Comparison of ENCODE assay signal across 33 mouse cellular contexts in genomic region chr11:82901606-82902310, GRCm38 (mm10). TPM values are rescaled to one million over a fixed set of nuclear protein-coding genes. Genes with fewer than 3 reads are reported as not detected.
DNase-seq lines count a peak whose midpoint lies in the region; ATAC-seq lines count a peak whose summit lies in the region.
"Had no signal": no experiment of that assay in that cellular context is flagged by ENCODE, and none has a peak within 500 bp of the region (broad histone marks: within the 10 kb centered on the region; RNA-seq: fewer than 3 reads in every experiment).

No protein-coding gene starts in this region.

- no peaks in the 10 kb centered on the region for H3K9me3 ChIP-seq in midbrain, embryonic 11.5 days (ENCODE audit: control insufficient read depth, low read length)
- H3K9me3 ChIP-seq in midbrain, embryonic 15.5 days: no peaks in the 10 kb centered on the region
- H3K9me3 ChIP-seq: embryonic facial prominence, embryonic 12.5 days; forebrain, embryonic 10.5 days; forebrain, embryonic 15.5 days; G1E; hindbrain, embryonic 12.5 days; limb, embryonic 12.5 days; liver, embryonic 15.5 days; midbrain, embryonic 10.5 days; neural tube, embryonic 13.5 days had no signal

- no peak overlapping the region for H3K27ac ChIP-seq in midbrain, embryonic 11.5 days (ENCODE audit: low read depth, low read length)
- H3K27ac ChIP-seq in midbrain, embryonic 15.5 days: no peak overlapping the region
- H3K27ac ChIP-seq: embryonic facial prominence, embryonic 12.5 days; forebrain, embryonic 10.5 days; forebrain, embryonic 15.5 days; gastrocnemius, adult 2 months; hindbrain, embryonic 12.5 days; limb, embryonic 12.5 days; liver, embryonic 15.5 days; midbrain, embryonic 10.5 days; neural tube, embryonic 13.5 days; stomach, postnatal 0 days had no signal

- H3K4me3 ChIP-seq in midbrain, embryonic 11.5 days (ENCODE audit: low read depth, low read length): no peak overlapping the region
- no peak overlapping the region for H3K4me3 ChIP-seq in midbrain, embryonic 15.5 days
- H3K4me3 ChIP-seq: embryonic facial prominence, embryonic 12.5 days; forebrain, embryonic 10.5 days; forebrain, embryonic 15.5 days; gastrocnemius, adult 2 months; hindbrain, embryonic 12.5 days; limb, embryonic 12.5 days; liver, embryonic 15.5 days; midbrain, embryonic 10.5 days; neural tube, embryonic 13.5 days had no signal

- H3K9ac ChIP-seq in midbrain, embryonic 11.5 days (ENCODE audit: low read length): no peak overlapping the region
- no peak overlapping the region for H3K9ac ChIP-seq in midbrain, embryonic 15.5 days
- H3K9ac ChIP-seq: embryonic facial prominence, embryonic 12.5 days; forebrain, embryonic 15.5 days; hindbrain, embryonic 12.5 days; limb, embryonic 12.5 days; liver, embryonic 15.5 days; lung, embryonic 14.5 days; neural tube, embryonic 13.5 days had no signal

- no peaks in the 10 kb centered on the region for H3K27me3 ChIP-seq in midbrain, embryonic 11.5 days (ENCODE audit: control insufficient read depth, insufficient read depth, low read length)
- H3K27me3 ChIP-seq in midbrain, embryonic 15.5 days (replicated peaks): no peaks in the 10 kb centered on the region
- H3K27me3 ChIP-seq: embryonic facial prominence, embryonic 12.5 days; forebrain, embryonic 15.5 days; hindbrain, embryonic 12.5 days; limb, embryonic 12.5 days; liver, embryonic 15.5 days; neural tube, embryonic 13.5 days had no signal

- no peak overlapping the region for H3K4me2 ChIP-seq in midbrain, embryonic 11.5 days
- no peak overlapping the region for H3K4me2 ChIP-seq in midbrain, embryonic 15.5 days
- H3K4me2 ChIP-seq: embryonic facial prominence, embryonic 12.5 days; forebrain, embryonic 15.5 days; heart, embryonic 11.5 days; hindbrain, embryonic 12.5 days; limb, embryonic 12.5 days; liver, embryonic 15.5 days; lung, embryonic 14.5 days; neural tube, embryonic 13.5 days had no signal

- H3K4me1 ChIP-seq in midbrain, embryonic 11.5 days (ENCODE audit: control insufficient read depth, insufficient read depth, low read length): no peaks in the 10 kb centered on the region
- no peaks in the 10 kb centered on the region for H3K4me1 ChIP-seq in midbrain, embryonic 15.5 days
- H3K4me1 ChIP-seq: embryonic facial prominence, embryonic 12.5 days; forebrain, embryonic 10.5 days; forebrain, embryonic 15.5 days; hindbrain, embryonic 12.5 days; midbrain, embryonic 10.5 days had no signal

- DNase-seq in cerebellum, adult 11 months: peak; percentile 64
- no peak for DNase-seq in cerebellum, postnatal 4 days (ENCODE audit: low spot score in 2 of 2)
- DNase-seq in midbrain, embryonic 11.5 days (ENCODE audit: low spot score, missing footprints): peak; percentile 28
- peak; percentile 46 to 63 for DNase-seq in cerebellum, postnatal 14 days
- DNase-seq in right cerebral cortex, postnatal 36 days (ENCODE audit: low spot score in 2 of 2): no peak
- DNase-seq in kidney, postnatal 10 days: no peak
- DNase-seq: adrenal gland, adult 8-10 months; gastrocnemius, adult 2 months; gastrocnemius, postnatal 36 days; heart, adult 18-20 months; heart, postnatal 36 days; kidney, adult 9 months; kidney, postnatal 14 days; layer of hippocampus, adult 9-11 months; lung, embryonic 14.5 days; spleen, adult 18-20 months; thymus, adult 18-20 months; thymus, postnatal 25 days had no signal

- peaks cover 26% of the 10 kb centered on the region; the same call in 1 of the 2 replicates for H3K36me3 ChIP-seq in midbrain, embryonic 11.5 days (ENCODE audit: control insufficient read depth, insufficient read depth, low read length)
- H3K36me3 ChIP-seq in midbrain, embryonic 15.5 days (replicated peaks): peaks cover 44% of the 10 kb centered on the region

- ATAC-seq in midbrain, embryonic 11.5 days (ENCODE audit: low FRiP score): no peak
- ATAC-seq in midbrain, embryonic 15.5 days (replicated peaks): no peak
- no peak for ATAC-seq in frontal cortex, adult (ENCODE audit: low TSS enrichment)
- ATAC-seq: forebrain, embryonic 15.5 days; intestine, postnatal 0 days had no signal

- WGBS in midbrain, embryonic 11.5 days: 95% methylated on average over 20 of the region's 20 CpGs
- 92% methylated on average over 20 of the region's 20 CpGs for WGBS in midbrain, embryonic 15.5 days

RNA-seq across cellular contexts. Expression of gene Nle1, which starts 6.5 kb away (rescaled TPM):
- polyA plus RNA-seq in midbrain, embryonic 11.5 days (2014; fragmentation: Nextera tagmentation; extraction: Ambion mirVana): 22.9 and 23.7 TPM in 2 replicates
- polyA plus RNA-seq in midbrain, embryonic 15.5 days (2015; fragmentation: Nextera tagmentation; extraction: Ambion mirVana): 33.8 and 36.8 TPM in 2 replicates

RNA-seq across cellular contexts. Expression of gene Unc45b, which starts 8.6 kb away (rescaled TPM):
- 0.10 and 0.21 TPM in 2 replicates for polyA plus RNA-seq in midbrain, embryonic 11.5 days (2014; fragmentation: Nextera tagmentation; extraction: Ambion mirVana)
- polyA plus RNA-seq in midbrain, embryonic 15.5 days (2015; fragmentation: Nextera tagmentation; extraction: Ambion mirVana): 1.3 and 2.0 TPM in 2 replicates

RNA-seq across cellular contexts. Expression of gene Fndc8, which starts 9.8 kb away (rescaled TPM):
- polyA plus RNA-seq in midbrain, embryonic 11.5 days (2014; fragmentation: Nextera tagmentation; extraction: Ambion mirVana): 0.19 and 0.30 TPM in 2 replicates
- polyA plus RNA-seq in midbrain, embryonic 15.5 days (2015; fragmentation: Nextera tagmentation; extraction: Ambion mirVana): 0.78 and 1.2 TPM in 2 replicates
- polyA plus RNA-seq: G1E; heart, embryonic 11.5 days; liver, adult 2 months; lung, embryonic 14.5 days; stomach, postnatal 0 days had no signal

RNA-seq across cellular contexts. Expression of gene Rad51d, which starts 11.3 kb away (rescaled TPM):
- 13.7 and 17.4 TPM in 2 replicates for polyA plus RNA-seq in midbrain, embryonic 11.5 days (2014; fragmentation: Nextera tagmentation; extraction: Ambion mirVana)
- polyA plus RNA-seq in midbrain, embryonic 15.5 days (2015; fragmentation: Nextera tagmentation; extraction: Ambion mirVana): 12.1 and 13.9 TPM in 2 replicates

RNA-seq across cellular contexts. Expression of gene Rffl, which starts 30.7 kb away (rescaled TPM):
- 8.9 and 9.2 TPM in 2 replicates for polyA plus RNA-seq in midbrain, embryonic 11.5 days (2014; fragmentation: Nextera tagmentation; extraction: Ambion mirVana)
- polyA plus RNA-seq in midbrain, embryonic 15.5 days (2015; fragmentation: Nextera tagmentation; extraction: Ambion mirVana): 4.1 and 4.6 TPM in 2 replicates

Comparison
In these comparisons a context has a peak if more than half of its experiments do, and no peak if none do; other contexts are left out.
1. DNase-seq: peak in cerebellum, adult 11 months (single experiment), midbrain, embryonic 11.5 days (single experiment) and cerebellum, postnatal 14 days (2 of 2); none in cerebellum, postnatal 4 days (0 of 2), right cerebral cortex, postnatal 36 days (0 of 2) and kidney, postnatal 10 days (single experiment).